Mouse (Mus musculus) left cerebral cortex, adult 6 months (tissue): Measurements from ENCODE around the gene Lman1l. TPM values are rescaled to one million over a fixed set of nuclear protein-coding genes. Genes with fewer than 3 reads are reported as not detected.

ENCODE experiments used
- long read RNA-seq, 2 experiments: library from polyadenylated mRNA; unstranded; transcript quantifications; one replicate each; pipeline ENCODE4 v2.0.0; 2019 to 2020
- polyA plus RNA-seq: library from polyadenylated mRNA; unstranded; fragments of <200 nt; fragmentation: Nextera tagmentation; gene quantifications from 2 replicates; pipeline ENCODE4 v1.2.3, GENCODE M21; 2021

Gene Lman1l
- not detected in 2 replicates for polyA plus RNA-seq
- long read RNA-seq, experiment 1: 0 reads
- long read RNA-seq, experiment 2: 0 reads

DNA sequence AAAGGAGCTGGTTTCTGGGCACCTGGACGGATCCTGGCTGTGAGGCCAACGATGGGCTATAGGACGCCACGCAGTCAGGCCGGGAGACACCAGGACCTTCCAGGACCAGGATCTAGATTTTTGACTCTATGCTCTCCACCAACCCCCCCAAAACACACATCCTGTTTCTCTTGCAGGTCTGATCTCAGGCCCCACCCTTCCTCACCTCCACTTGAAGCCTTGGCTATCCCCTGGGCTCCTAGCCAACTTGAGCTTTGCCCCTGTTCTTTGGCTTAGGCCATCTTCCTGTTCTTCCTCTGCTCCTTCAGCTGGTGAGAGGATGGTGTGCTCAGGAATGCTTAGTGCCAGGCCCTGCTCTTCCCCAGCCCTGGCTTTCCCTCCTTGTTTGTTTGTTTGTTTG lies at the start of gene Lman1l:
Gene Lman1l, minus strand, starts transcription at position 101 of the 400 bp plus-strand sequence.

DNA sequence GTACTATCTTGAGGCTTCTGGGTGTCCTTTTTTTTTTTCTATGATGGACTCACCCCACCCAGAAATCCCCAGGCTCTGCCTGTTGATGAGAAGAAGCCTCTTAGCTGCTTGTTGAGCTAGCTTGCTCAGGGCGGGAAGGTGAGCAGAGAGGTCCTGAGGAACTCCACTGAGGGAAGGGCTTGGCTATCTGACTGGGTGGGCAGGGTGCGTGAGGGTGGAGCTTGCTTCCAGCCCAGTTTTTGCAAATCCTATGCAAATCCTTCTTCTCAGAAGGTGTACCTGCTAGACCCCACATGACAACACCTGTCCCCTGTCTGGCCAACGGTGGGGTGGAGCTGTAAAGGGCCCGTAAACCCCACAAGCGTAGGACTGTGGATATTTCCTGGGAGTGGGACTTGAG lies 32.7 kb upstream of the Lman1l start, which contains the start of gene Csk:
Gene Csk, minus strand, starts transcription at position 349 of the 400 bp plus-strand sequence.

DNA sequence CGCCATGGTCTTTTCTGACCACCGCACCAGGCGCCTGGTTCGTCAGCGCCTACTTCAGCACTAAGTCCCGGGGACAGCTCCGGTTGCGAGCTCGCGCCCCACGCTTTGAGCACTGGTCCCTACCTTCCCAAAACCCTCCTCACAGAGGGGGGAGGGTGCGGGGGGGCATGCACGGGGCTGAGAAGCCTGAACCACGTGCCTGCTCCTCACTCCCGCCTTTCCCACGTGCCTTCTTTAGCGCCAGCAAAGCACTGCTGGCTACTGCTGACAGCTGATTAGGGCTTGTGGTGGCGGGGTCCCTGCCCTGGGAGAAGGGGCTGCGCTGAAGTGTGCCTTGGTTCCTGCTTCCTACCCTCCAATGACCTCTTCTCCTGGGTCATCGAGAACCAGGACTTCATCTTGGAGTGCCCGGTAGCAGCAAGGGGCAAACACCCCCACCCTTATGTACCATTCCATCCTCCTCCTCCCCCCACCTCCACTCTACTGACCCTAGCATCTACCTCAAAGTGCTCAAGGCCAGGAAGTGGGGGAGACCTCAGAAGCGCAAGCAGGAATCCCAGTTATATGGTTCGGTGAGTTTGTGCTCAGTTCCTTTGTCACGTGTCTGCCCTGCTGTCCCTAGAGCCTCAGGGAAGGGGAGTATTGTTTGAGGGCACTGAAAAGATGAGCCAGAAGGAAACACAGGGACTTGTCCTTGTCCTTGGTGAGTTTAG lies 14.3 kb downstream of the Lman1l start, which contains the start of gene Cplx3:
Gene Cplx3, minus strand, starts transcription at position 143 of the 713 bp plus-strand sequence.

DNA sequence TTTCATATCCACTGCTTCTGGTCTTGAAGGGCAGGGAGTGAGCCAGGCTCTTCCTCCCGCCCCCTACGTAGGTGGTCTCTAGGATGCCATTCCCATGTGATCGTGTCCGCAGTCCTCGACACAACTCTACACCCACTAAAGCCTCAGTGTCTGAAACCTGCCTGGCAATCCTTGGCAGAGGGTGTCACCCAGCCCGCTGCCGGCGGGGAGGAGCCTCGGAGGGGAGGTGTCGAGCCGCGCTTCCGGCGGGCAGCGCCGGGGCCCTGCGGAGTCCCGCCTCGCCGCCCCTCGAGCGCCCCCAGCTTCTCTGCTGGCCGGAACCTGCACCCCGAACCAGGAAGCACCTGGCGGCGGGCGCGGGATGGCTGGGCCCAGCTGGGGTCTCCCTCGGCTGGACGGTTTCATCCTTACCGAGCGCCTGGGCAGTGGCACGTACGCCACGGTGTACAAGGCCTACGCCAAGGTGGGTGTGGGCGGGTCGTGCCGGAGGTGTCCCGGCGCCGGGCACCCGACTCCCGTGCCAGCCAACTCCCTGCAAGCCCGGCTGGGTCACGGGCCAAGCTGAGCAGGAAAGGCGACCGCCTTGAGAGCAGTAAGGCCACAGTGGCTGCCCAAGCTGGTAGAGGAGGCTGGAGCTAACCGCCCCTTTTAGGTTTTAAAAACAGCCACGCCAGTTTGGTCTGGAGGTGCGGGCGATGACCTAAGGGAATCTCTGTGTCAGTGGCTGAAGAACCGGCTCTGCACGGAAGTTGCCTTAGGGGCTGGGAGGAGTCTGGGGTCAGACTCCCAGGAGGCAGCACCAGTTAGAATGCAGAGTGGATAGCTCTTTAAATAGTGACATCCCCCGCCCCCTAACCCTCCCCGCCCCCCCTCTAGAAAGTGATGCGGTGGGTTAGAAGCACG lies 31.1 kb downstream of the Lman1l start, which contains the start of gene Ulk3:
Gene Ulk3, plus strand, starts transcription at position 229 of the 903 bp plus-strand sequence.

DNA sequence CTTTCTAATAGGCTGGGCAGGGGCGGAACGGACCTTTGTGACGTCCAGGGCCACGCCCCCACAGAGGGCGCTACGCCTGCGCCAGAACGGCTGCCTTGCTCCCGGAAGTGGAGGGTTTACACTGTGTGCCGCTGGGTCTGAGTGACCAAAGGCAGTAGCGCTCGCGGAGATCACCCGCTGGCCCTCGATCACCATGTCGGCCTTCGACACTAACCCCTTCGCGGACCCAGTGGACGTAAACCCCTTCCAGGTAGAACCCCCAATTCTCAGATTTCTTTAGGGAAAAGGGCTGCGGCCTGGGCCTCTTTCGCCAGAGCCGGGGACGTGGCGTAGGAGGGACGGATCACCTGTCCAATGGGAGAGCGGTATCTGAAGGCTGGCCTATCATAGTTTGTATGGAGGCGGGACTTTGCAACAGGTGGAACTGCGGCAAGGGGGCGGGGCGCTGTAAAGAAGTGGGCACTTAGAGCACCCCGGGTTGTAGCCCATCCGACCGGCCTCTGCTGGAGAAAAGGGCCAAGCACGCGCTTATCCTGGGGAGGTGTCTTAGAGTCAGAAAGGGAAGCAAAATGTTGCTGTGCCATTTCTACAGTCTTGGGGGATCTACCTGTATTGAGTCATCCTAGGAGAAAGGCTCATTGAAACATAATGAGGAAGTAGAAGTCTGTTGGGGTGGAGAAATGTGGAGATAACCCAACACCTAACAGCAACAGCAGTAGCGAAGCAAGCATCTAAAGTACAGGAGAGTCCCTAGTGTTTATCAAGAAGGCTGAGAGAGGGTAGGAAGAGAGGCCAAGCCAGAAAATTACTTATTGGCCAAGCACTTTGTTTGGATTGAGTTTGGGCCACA lies 59.5 kb downstream of the Lman1l start, which contains the start of gene Scamp2:
Gene Scamp2, plus strand, starts transcription at position 83 of the 850 bp plus-strand sequence.

Other genes starting within 250 kb of the Lman1l start
- 15.0 and 15.5 TPM in 2 replicates for gene Ppcdc, start 180.7 kb downstream of the Lman1l start, polyA plus RNA-seq
- 177 and 316 TPM in 2 replicates for gene Scamp5, start 152.7 kb downstream of the Lman1l start, polyA plus RNA-seq
- gene Rpp25, start 116.7 kb downstream of the Lman1l start, polyA plus RNA-seq: 28.6 and 31.5 TPM in 2 replicates
- 1,376 and 1,378 TPM in 2 replicates for gene Cox5a, start 99.5 kb downstream of the Lman1l start, polyA plus RNA-seq
- 10.2 and 15.6 TPM in 2 replicates for gene Fam219b, start 83.2 kb downstream of the Lman1l start, polyA plus RNA-seq
- gene Mpi, start 68.0 kb downstream of the Lman1l start, polyA plus RNA-seq: 43.9 and 57.3 TPM in 2 replicates
- 27.6 and 31.6 TPM in 2 replicates for gene Scamp2, start 59.8 kb downstream of the Lman1l start, polyA plus RNA-seq
- 9.0 and 10.7 TPM in 2 replicates for gene Ulk3, start 31.3 kb downstream of the Lman1l start, polyA plus RNA-seq
- gene Cplx3, start 14.5 kb downstream of the Lman1l start, polyA plus RNA-seq: 14.1 and 17.1 TPM in 2 replicates
- 4.2 and 6.2 TPM in 2 replicates for gene Csk, start 32.9 kb upstream of the Lman1l start, polyA plus RNA-seq
- not detected in 2 replicates for gene Cyp1a2, start 62.9 kb upstream of the Lman1l start, polyA plus RNA-seq
- gene Cyp1a1, start 67.2 kb upstream of the Lman1l start, polyA plus RNA-seq: 0.08 and 0.15 TPM in 2 replicates
- gene Edc3, start 87.8 kb upstream of the Lman1l start, polyA plus RNA-seq: 9.0 and 10.6 TPM in 2 replicates
- gene Clk3, start 145.1 kb upstream of the Lman1l start, polyA plus RNA-seq: 34.3 and 39.4 TPM in 2 replicates
- gene Arid3b, start 216.0 kb upstream of the Lman1l start, polyA plus RNA-seq: 2.2 and 2.8 TPM in 2 replicates